Mouse (Mus musculus) kidney, embryonic 16.5 days (tissue): ENCODE data around the gene Rere. TPM values are rescaled to one million over a fixed set of nuclear protein-coding genes. Genes with fewer than 3 reads are reported as not detected.
A peak's percentile ranks its signal among the peaks of the same experiment; 100 is the strongest.

Source experiments
- ATAC-seq: fragments of 200-750 bp; cut with Nextera tagmentation; 2 replicates; pipeline ENCODE4 v1.8.0; 2017; ENCODE audit warnings: moderate TSS enrichment; ENCODE audit not compliant: low FRiP score, low TSS enrichment
- H3K27ac ChIP-seq: fragments of 300-500 bp; sonication (generic); 2 replicates; pipeline ENCODE4 v1.5.1; 2014; ENCODE audit warnings: low read length
- H3K27me3 ChIP-seq: fragments of 300-500 bp; sonication (generic); 2 replicates; pipeline ENCODE4 v1.6.1; 2014; ENCODE audit warnings: low read length, control low read depth, mixed read lengths; ENCODE audit not compliant: insufficient read depth
- H3K36me3 ChIP-seq: fragments of 300-500 bp; sonication (generic); 2 replicates; pipeline ENCODE4 v1.6.1; 2014; ENCODE audit warnings: low read length, control low read depth, mixed read lengths; ENCODE audit not compliant: insufficient read depth
- H3K4me1 ChIP-seq: fragments of 300-500 bp; sonication (generic); 2 replicates; pipeline ENCODE4 v1.6.1; 2014; ENCODE audit warnings: low read length, control low read depth, mixed read lengths; ENCODE audit not compliant: insufficient read depth
- H3K4me2 ChIP-seq: fragments of 300-500 bp; sonication (generic); replicated peaks from 2 replicates; pipeline ENCODE4 v1.6.1; 2014; ENCODE audit warnings: low read depth, low read length
- H3K4me3 ChIP-seq: fragments of 300-500 bp; sonication (generic); 2 replicates; pipeline ENCODE4 v1.5.1; 2014; ENCODE audit warnings: mild to moderate bottlenecking, low read length
- H3K9ac ChIP-seq: fragments of 300-500 bp; sonication (generic); replicated peaks from 2 replicates; pipeline ENCODE4 v1.6.1; 2014; ENCODE audit warnings: low read length
- H3K9me3 ChIP-seq: fragments of 300-500 bp; sonication (generic); 2 replicates; pipeline ENCODE4 v1.6.1; 2016; ENCODE audit warnings: low read length, control low read depth
- WGBS: fragments of 180-500 bp; shearing (Covaris S2); extraction: QIAGEN DNeasy Blood & Tissue Kit; methylation state at CpG from one replicate; pipeline ENCODE4 v1.1.7; 2014; 5-methylcytosine and 5-hydroxymethylcytosine counted together
- polyA plus RNA-seq: library from polyadenylated mRNA; unstranded; fragments of >200 nt; fragmentation: Nextera tagmentation; extraction: Ambion mirVana; gene quantifications from 2 replicates; pipeline ENCODE4 v1.2.1, GENCODE M21; 2015

The Rere gene
- 30.7 and 40.6 TPM in 2 replicates for polyA plus RNA-seq

DNA sequence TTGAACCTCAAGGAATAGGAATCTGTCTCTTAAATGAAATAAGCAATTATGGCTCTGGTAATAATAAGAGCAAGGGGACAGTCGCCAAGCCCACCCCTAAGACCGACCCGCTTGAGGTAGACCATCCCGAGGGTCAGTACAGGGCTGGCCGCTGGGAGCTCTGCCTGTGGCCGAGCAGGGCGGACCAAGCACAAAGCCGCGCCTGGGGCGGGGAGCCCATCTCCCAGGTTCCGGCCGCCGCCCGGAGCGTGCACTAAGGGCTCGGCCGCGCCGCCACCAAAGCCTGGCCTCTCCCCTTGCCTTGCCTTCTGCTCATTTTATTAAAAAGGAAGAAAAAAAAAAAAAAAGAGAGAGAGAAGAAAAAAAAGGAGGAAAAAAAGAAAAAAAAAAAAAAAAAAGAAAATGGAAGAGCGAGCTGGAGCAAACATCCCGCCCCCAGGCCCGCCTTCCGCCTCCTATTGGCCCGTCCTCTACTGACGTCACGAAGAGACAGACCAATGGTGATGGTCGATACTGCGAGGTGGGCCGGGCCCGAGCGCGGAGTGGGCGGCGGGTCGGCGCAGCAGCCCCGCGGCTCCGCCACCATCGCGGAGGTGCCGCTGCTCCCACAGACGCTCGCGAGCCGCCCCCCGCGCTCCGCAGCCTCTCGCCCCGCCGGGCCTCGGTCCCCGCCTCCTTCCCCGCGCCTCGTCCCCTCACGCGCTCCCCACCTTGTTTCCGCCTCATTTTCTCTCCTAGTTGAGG, at the start of gene Rere:
Gene Rere, plus strand, starts transcription at position 629 of the 744 bp plus-strand sequence.
- peak within 1 kb of the TSS; percentile 98 for H3K4me3 ChIP-seq
- WGBS = under 1% methylated on average over 46 of the region's 60 CpGs
- H3K27ac ChIP-seq = peak within 1 kb of the TSS; percentile 98
- H3K9ac ChIP-seq = peak within 1 kb of the TSS; percentile 99
- ATAC-seq = peak; percentile 98
- peak within 1 kb of the TSS; percentile 67 for H3K4me2 ChIP-seq
- no peaks in the 10 kb centered on the region for H3K9me3 ChIP-seq
- H3K36me3 ChIP-seq = no peaks in the 10 kb centered on the region
- peaks cover 24% of the 10 kb centered on the region for H3K4me1 ChIP-seq
- no peaks in the 10 kb centered on the region for H3K27me3 ChIP-seq

DNA sequence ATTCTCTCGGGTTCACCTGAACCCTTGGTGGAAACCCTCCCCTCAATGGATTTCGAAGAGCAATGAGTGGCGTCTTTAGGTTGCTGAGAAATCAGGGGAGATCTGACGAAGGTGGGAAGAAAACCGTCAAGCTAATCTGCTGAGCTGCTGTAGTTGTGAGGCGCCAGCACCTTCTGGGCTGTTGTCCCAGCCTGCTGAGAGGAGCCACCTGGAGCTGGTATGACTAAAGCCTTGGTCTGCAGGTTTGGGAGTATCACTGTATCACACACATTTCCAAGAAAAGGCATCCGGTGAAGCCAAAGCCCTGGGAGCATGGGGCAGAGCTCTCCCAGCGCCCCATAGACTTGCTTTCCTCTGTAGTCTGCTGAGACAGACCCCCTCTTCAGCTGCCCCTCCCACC, 49.6 kb upstream of the Rere start:
- Histone ChIP-seq H3K9me3 (no peaks in the 10 kb centered on the region), H3K4me1 (peaks cover 41% of the 10 kb centered on the region), H3K4me2 (no peak overlapping the region), H3K4me3 (no peak overlapping the region), H3K27me3 (no peaks in the 10 kb centered on the region), H3K9ac (no peak overlapping the region), H3K36me3 (no peaks in the 10 kb centered on the region), H3K27ac (no peak overlapping the region)
- WGBS = 42% methylated on average over 8 of the region's 8 CpGs
- ATAC-seq = no peak

DNA sequence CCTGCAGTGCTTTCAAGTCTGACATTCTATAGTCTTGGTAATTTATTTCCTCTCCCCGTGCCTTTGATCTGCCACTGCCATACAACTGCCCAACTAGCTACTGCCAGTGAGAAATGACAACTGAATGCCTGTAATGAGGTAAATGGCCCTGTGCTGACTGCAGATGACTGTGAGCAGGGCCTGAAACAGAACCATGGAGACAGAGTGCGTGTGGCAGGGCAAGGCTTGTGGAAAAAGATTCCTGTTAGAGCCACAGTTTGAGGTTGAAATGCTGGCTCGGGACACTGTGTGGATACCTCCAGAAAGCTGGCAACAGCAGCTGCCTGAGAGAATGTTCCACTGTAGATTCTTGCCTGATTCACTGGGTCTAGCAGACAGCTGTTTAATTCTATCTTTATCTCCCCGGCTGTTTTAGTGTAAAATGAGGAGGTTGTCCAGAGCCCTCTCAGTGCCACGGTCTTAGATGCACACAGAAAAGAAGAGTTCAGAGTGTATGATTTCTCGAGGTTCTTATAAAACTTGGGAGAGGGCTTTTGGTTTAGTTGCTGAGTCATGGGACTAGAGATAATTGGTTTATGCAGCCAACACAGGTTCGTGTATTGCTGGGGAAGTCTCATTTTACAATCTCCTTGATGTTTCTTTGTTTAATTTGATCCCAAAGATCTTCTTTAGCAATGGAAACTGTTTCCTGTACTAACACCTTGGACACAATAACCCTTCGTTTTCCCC, 46.7 kb upstream of the Rere start:
- H3K36me3 ChIP-seq = 0 out of 2 replicates have a peak, but pooled peaks cover 3% of the 10 kb centered on the region
- no peaks in the 10 kb centered on the region for H3K9me3 ChIP-seq
- ATAC-seq = no peak
- H3K4me2 ChIP-seq = no peak overlapping the region
- no peak overlapping the region for H3K4me3 ChIP-seq
- H3K27ac ChIP-seq = peak overlapping the region; percentile 45
- H3K4me1 ChIP-seq = peaks cover 52% of the 10 kb centered on the region
- H3K27me3 ChIP-seq = no peaks in the 10 kb centered on the region
- 36% methylated on average over 8 of the region's 8 CpGs for WGBS
- H3K9ac ChIP-seq = no peak overlapping the region

DNA sequence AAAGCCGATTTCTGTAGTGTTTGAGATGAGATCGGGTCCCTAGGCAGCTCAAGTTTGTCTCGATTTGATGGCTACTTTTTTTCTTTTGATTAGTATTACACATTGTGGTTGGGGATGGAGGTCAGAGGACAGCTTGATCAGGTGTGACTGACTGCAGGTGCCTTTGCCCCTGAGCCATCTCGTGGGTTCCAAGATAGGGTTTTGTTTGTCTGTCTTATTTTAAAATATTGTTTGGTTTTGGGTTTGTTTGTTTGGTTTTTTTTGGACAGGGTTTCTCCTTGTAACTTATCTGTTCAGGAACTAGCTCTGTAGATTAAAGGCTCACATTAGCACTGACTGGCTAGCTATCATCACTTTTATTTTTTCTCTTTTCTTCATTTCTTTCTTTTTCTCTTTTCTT, 45.9 kb upstream of the Rere start:
- H3K4me2 ChIP-seq = no peak overlapping the region
- 72% methylated on average over 4 of the region's 4 CpGs for WGBS
- H3K9me3 ChIP-seq = no peaks in the 10 kb centered on the region

DNA sequence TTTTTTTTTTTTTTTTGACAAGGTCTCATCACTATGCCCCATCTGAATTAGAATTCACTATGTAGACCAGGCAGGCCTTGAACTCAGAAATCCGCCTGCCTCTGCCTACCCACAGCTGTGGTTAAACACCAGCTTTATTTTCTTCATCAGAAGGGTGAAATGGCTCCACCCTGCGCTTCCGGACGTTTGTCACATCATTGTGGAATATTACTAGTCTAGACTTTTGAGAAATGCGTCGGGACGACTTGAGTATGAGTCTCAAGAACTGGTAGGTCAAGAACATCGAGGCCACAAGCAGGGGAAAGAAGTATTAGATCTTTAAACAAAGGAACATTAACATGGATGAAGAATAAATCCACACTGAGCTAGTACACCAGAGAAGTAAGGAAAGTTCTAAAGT, 45.4 kb upstream of the Rere start:
- WGBS = 81% methylated on average over 8 of the region's 8 CpGs
- H3K36me3 ChIP-seq = peaks cover 14% of the 10 kb centered on the region
- H3K27ac ChIP-seq = peak overlapping the region; percentile 99
- H3K27me3 ChIP-seq = no peaks in the 10 kb centered on the region
- ATAC-seq = no peak
- peaks cover 50% of the 10 kb centered on the region for H3K4me1 ChIP-seq
- peak overlapping the region; percentile 95 for H3K4me3 ChIP-seq
- no peaks in the 10 kb centered on the region for H3K9me3 ChIP-seq
- H3K9ac ChIP-seq = peak overlapping the region; percentile 96
- H3K4me2 ChIP-seq = peak overlapping the region; percentile 60

More for the DNA sequence above, 45.9 kb upstream of the Rere start:
- peaks cover 10% of the 10 kb centered on the region for H3K36me3 ChIP-seq
- no peak overlapping the region for H3K4me3 ChIP-seq
- no peaks in the 10 kb centered on the region for H3K27me3 ChIP-seq
- H3K27ac ChIP-seq = no peak overlapping the region; the same call in 1 of the 2 replicates
- ATAC-seq = no peak
- H3K4me1 ChIP-seq = peaks cover 52% of the 10 kb centered on the region
- no peak overlapping the region for H3K9ac ChIP-seq

DNA sequence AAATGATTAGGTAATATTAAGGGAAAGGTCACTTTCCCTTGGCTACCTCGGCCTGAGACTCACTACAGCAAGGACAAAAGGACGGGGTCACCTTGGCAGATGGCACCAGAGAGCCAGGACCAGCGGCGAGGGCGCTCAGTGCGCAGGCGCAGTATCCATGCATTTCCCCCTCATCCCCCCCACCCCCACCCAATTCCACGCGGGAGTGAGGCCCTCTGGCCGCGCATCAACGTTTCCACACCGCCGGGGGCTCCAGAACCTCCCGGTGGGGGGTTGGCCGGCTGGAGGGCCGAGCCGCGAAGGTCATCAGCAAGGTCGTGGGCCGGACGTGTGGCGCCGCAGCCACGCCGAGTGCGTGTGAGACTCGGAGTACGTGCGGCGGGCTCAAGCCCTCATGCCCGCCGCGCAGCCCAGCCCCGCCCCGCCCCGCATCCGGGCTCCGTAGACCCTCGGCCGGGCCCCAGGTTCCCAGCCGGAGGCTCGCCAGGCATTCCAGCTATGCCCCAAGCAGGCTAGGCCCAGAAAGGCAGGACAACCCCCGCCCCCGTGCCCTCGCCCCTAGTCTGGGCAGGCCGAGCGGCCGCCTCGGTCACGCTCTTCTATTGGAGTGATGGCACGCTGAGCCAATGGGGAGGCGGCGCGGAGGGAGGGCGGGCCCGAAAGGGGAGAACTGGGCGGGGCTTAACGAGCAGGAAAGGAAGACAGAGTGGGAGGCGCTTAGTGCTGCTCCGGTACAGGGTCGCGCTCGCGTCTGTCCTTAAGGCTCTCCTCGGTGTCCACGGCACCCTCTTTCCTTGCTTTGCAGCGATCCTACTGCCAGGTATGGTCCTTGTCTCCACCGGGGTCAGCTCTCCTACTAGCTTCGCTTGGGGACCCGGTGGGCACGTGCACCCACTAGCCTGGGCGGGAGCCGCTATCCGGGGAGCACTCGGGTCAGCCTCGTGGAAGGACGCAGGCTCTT, 44.6 kb upstream of the Rere start, which contains the start of gene Eno1:
Gene Eno1, plus strand, starts transcription at position 201 of the 961 bp plus-strand sequence.
- WGBS = under 1% methylated on average over 72 of the region's 78 CpGs
- peaks cover 46% of the 10 kb centered on the region for H3K4me1 ChIP-seq
- peak; percentile 99 for ATAC-seq

DNA sequence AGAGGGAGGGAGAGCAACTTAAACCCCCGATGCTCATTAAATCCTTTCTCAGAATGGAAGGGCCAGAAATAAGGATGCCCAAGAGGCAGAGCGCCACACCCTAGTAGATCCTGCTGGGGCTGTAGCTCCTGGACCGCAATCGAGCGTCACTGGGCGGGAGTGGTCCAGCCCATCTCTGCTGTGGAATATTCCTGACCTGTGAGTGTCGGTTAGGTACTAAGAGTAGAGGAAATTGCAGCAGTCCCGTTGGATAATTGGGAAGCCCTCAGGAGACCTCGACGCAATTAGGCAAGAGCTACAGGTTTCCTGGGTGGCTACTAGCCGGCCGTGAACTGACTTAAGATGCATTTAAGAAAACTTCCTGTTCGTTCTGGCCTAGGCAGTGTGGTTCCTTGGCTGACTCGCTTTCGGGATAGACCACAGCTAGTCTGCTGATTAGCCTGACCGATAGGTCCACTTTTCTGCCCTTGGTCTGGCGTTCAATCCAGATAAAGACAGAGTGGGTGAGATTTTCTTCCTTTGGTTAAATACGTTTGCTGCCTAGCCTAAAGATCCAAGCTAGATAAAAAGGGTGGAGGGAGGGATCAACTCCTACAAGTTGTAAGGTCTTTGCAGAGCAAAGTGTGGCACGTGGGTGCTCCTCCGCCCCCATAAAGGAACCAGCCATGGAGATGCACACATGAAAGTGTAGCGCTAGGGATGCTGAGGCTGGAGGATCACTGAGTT, 43.6 kb upstream of the Rere start:
- WGBS = under 1% methylated on average over 21 of the region's 21 CpGs
- Histone ChIP-seq H3K9me3 (no peaks in the 10 kb centered on the region), H3K4me3 (peak overlapping the region; percentile 95), H3K9ac (peak overlapping the region; percentile 96), H3K4me2 (peak overlapping the region; percentile 82), H3K4me1 (peaks cover 45% of the 10 kb centered on the region), H3K27ac (peak overlapping the region; percentile 99), H3K27me3 (no peaks in the 10 kb centered on the region), H3K36me3 (peaks cover 32% of the 10 kb centered on the region)
- no peak for ATAC-seq

More for the DNA sequence above, 44.6 kb upstream of the Rere start, which contains the start of gene Eno1:
- peaks cover 22% of the 10 kb centered on the region for H3K36me3 ChIP-seq
- H3K27me3 ChIP-seq = no peaks in the 10 kb centered on the region
- peak within 1 kb of the TSS; percentile 82 for H3K4me2 ChIP-seq
- peak within 1 kb of the TSS; percentile 96 for H3K9ac ChIP-seq
- peak within 1 kb of the TSS; percentile 99 for H3K27ac ChIP-seq
- peak within 1 kb of the TSS; percentile 95 for H3K4me3 ChIP-seq
- H3K9me3 ChIP-seq = no peaks in the 10 kb centered on the region

DNA sequence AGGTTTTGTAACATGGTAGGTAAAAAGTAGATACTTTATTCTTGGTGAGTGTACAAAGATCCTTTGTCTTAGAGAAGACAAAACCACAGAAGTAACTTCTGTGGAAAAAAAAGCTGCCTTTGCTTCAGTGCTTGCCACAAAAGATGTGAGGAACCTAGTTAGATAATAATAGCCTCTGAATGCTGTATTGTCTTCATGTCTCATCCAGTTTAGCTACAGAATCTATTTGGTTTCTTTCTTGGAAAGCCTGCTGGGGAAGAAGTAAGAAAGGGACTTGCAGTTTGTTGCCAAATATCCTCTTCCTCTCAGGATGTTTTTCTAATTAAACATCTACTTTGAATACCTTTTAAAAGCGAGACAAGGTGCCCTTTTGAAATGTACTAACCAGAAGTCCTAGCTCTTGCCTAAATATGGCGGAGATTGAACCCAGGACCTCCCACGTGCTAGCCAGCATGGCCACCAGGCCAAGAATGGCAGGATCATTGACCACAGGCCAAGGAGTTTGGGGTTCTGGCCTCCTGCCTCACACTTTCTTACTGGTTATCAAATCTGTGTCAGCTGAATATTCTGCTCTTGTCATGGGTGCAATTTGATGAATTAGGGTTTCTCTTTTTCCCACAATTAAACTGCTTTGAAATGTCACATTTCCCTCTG, 42.9 kb upstream of the Rere start:
- H3K4me1 ChIP-seq = peaks cover 45% of the 10 kb centered on the region
- ATAC-seq = no peak
- H3K4me2 ChIP-seq = peak overlapping the region; percentile 82

More for the DNA sequence above, 42.9 kb upstream of the Rere start:
- Histone ChIP-seq H3K4me3 (peak overlapping the region; percentile 95), H3K9me3 (no peaks in the 10 kb centered on the region), H3K27ac (peak overlapping the region; percentile 99; the same call in 1 of the 2 replicates), H3K9ac (peak overlapping the region; percentile 96), H3K36me3 (peaks cover 40% of the 10 kb centered on the region), H3K27me3 (no peaks in the 10 kb centered on the region)
- 6% methylated on average over 3 of the region's 3 CpGs for WGBS
